Mouse (Mus musculus) myocyte (in vitro differentiated cells): ENCODE results near the gene Calhm4.

Source experiments
- CEBPB ChIP-seq: IDR thresholded peaks from 2 replicates; pipeline ENCODE4 v1.6.1; 2011; ENCODE audit warnings: mild to moderate bottlenecking, moderate library complexity; ENCODE audit not compliant: poor library complexity, insufficient read depth, severe bottlenecking
- MAX ChIP-seq: IDR thresholded peaks from one replicate; pipeline ENCODE4 v1.6.1; 2011; ENCODE audit warnings: low read depth, mild to moderate bottlenecking, control low read depth
- POLR2A ChIP-seq: IDR thresholded peaks from one replicate; pipeline ENCODE4 v1.6.1; 2011; ENCODE audit warnings: low read depth, mild to moderate bottlenecking, control low read depth, moderate library complexity; ENCODE audit not compliant: insufficient read length

DNA sequence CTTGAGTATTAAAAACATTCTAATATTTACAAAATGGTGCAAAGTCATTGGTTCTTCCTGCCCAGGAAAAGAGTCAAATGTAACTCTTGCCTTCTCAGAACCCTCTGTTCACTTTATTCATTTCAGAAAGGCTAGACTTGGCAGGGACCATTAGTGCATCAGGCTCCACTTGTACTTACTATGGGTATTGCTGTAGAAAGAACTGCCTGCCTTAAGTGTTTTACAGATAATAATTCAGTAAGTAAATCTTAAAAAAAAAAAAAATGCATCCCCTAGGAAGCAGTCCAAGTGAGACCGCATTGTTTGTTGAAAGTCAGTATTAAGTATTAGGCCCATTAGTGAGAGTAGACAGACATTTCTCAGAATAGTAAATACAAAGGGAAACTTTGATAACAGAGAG, 42.4 kb upstream of the Calhm4 start:
- no peak for TF ChIP-seq CEBPB
- no peak for TF ChIP-seq MAX
- TF ChIP-seq POLR2A: no peak
